Mouse (Mus musculus) bone marrow, adult 2 months (tissue): Measurements from ENCODE around the gene Gm15217.

Experiments
- CTCF ChIP-seq: fragments of 200-500 bp; IDR thresholded peaks from 2 replicates; pipeline ENCODE4 v1.5.1; 2011; ENCODE audit warnings: low read length, control low read depth; ENCODE audit not compliant: control insufficient read depth, insufficient read depth
- POLR2A ChIP-seq: fragments of 200-500 bp; IDR thresholded peaks from 2 replicates; pipeline ENCODE4 v1.6.1; 2011; ENCODE audit warnings: low read depth, mild to moderate bottlenecking, control low read depth, low read length, borderline replicate concordance; ENCODE audit not compliant: control insufficient read depth

- TF ChIP-seq POLR2A, result no peak
- no peak for TF ChIP-seq CTCF
These were observed 11.1 kb downstream of the Gm15217 start, which contains the start of gene Bmp4 for GRCm38 (mm10) chr14:46390249-46390775.
